Mouse (Mus musculus) urinary bladder, postnatal 36 days (tissue): ENCODE data around the gene Cgnl1.
A peak's percentile ranks its signal among the peaks of the same experiment; 100 is the strongest.

Experiments used
- DNase-seq, 2 experiments: peaks; one replicate each; pipeline ENCODE4 v3.0.0; 2022; ENCODE audit warnings: low spot score in 2 of 2, mixed read lengths in 1 of 2

Gene Cgnl1

GRCm38 (mm10) chr9:71672495-71672894, 98.9 kb downstream of the Cgnl1 start:
- no peak for DNase-seq

- no peak for DNase-seq
Observed at GRCm38 (mm10) chr9:71670677-71671076, 100.7 kb downstream of the Cgnl1 start.

- peak in 1 of 2 experiments; percentile 51 for DNase-seq
Observed at GRCm38 (mm10) chr9:71667616-71668015, 103.8 kb downstream of the Cgnl1 start.

GRCm38 (mm10) chr9:71666432-71666831, 105.0 kb downstream of the Cgnl1 start:
- no peak for DNase-seq

- DNase-seq: no peak
Observed at GRCm38 (mm10) chr9:71665493-71665892, 105.9 kb downstream of the Cgnl1 start.

- DNase-seq: no peak
Observed at GRCm38 (mm10) chr9:71664855-71665254, 106.5 kb downstream of the Cgnl1 start.

- DNase-seq: peak in 1 of 2 experiments; percentile 14
Observed at GRCm38 (mm10) chr9:71663421-71664217, 107.8 kb downstream of the Cgnl1 start.

GRCm38 (mm10) chr9:71660540-71660939, 110.9 kb downstream of the Cgnl1 start:
- DNase-seq: no peak

- DNase-seq: no peak
Observed at GRCm38 (mm10) chr9:71659681-71660080, 111.7 kb downstream of the Cgnl1 start.

GRCm38 (mm10) chr9:71657199-71657598, 114.2 kb downstream of the Cgnl1 start:
- DNase-seq: no peak

GRCm38 (mm10) chr9:71654861-71655260, 116.5 kb downstream of the Cgnl1 start:
- no peak for DNase-seq

- peak; percentile 68 to 74 for DNase-seq
Observed at GRCm38 (mm10) chr9:71646115-71646514, 125.3 kb downstream of the Cgnl1 start.

GRCm38 (mm10) chr9:71643611-71644010, 127.8 kb downstream of the Cgnl1 start:
- DNase-seq: no peak

GRCm38 (mm10) chr9:71642270-71642669, 129.1 kb downstream of the Cgnl1 start:
- no peak for DNase-seq

GRCm38 (mm10) chr9:71640361-71640927, 131.0 kb downstream of the Cgnl1 start:
- DNase-seq: no peak

- no peak for DNase-seq
Observed at GRCm38 (mm10) chr9:71638198-71638597, 133.2 kb downstream of the Cgnl1 start.

- no peak for DNase-seq
Observed at GRCm38 (mm10) chr9:71636854-71637253, 134.5 kb downstream of the Cgnl1 start.

- DNase-seq: no peak
Observed at GRCm38 (mm10) chr9:71635627-71636026, 135.8 kb downstream of the Cgnl1 start.

GRCm38 (mm10) chr9:71634916-71635315, 136.5 kb downstream of the Cgnl1 start:
- DNase-seq: no peak

GRCm38 (mm10) chr9:71628921-71629320, 142.5 kb downstream of the Cgnl1 start:
- DNase-seq: no peak

- no peak for DNase-seq
Observed at GRCm38 (mm10) chr9:71628286-71628685, 143.1 kb downstream of the Cgnl1 start.

GRCm38 (mm10) chr9:71625961-71626360, 145.4 kb downstream of the Cgnl1 start:
- no peak for DNase-seq

GRCm38 (mm10) chr9:71624793-71625495, 146.5 kb downstream of the Cgnl1 start:
- DNase-seq: peak; percentile 42 to 54
